Mouse (Mus musculus) hindlimb bud, embryonic 11.5 days (tissue): ENCODE measurements around the gene Lgals1.

Experiments used
- DNase-seq: peaks from one replicate; pipeline ENCODE4 v3.0.0-alpha.2; 2012; ENCODE audit warnings: low read depth, low spot score; ENCODE audit errors: extremely low spot score

Gene Lgals1

GRCm38 (mm10) chr15:78936403-78936802, 9.9 kb downstream of the Lgals1 start:
- no peak for DNase-seq

- no peak for DNase-seq
Measured at GRCm38 (mm10) chr15:78937311-78937710, 10.8 kb downstream of the Lgals1 start.

- no peak for DNase-seq
Measured at GRCm38 (mm10) chr15:78937963-78938362, 11.4 kb downstream of the Lgals1 start.

- no peak for DNase-seq
Measured at GRCm38 (mm10) chr15:78940325-78940724, 13.8 kb downstream of the Lgals1 start.

- DNase-seq = no peak
Measured at GRCm38 (mm10) chr15:78942663-78943062, 16.1 kb downstream of the Lgals1 start.

GRCm38 (mm10) chr15:78946232-78946631, 19.7 kb downstream of the Lgals1 start:
- DNase-seq = no peak

GRCm38 (mm10) chr15:78947657-78948056, 21.1 kb downstream of the Lgals1 start, which contains the start of gene Triobp:
Triobp (plus strand) TSS chr15:78947724.
- DNase-seq = no peak

- DNase-seq = no peak
Measured at GRCm38 (mm10) chr15:78948152-78948725, 21.7 kb downstream of the Lgals1 start.

- no peak for DNase-seq
Measured at GRCm38 (mm10) chr15:78948883-78949282, 22.4 kb downstream of the Lgals1 start.

GRCm38 (mm10) chr15:78955663-78956062, 29.1 kb downstream of the Lgals1 start:
- DNase-seq = no peak

- DNase-seq = no peak
Measured at GRCm38 (mm10) chr15:78956351-78956750, 29.8 kb downstream of the Lgals1 start.

- DNase-seq = no peak
Measured at GRCm38 (mm10) chr15:78957021-78957420, 30.5 kb downstream of the Lgals1 start.

- DNase-seq = no peak
Measured at GRCm38 (mm10) chr15:78959537-78959936, 33.0 kb downstream of the Lgals1 start.

GRCm38 (mm10) chr15:78960088-78960487, 33.6 kb downstream of the Lgals1 start:
- no peak for DNase-seq

- DNase-seq = no peak
Measured at GRCm38 (mm10) chr15:78962885-78963284, 36.4 kb downstream of the Lgals1 start.

GRCm38 (mm10) chr15:78971626-78972025, 45.1 kb downstream of the Lgals1 start:
- DNase-seq = no peak

- DNase-seq = no peak
Measured at GRCm38 (mm10) chr15:78973950-78974349, 47.4 kb downstream of the Lgals1 start.

- no peak for DNase-seq
Measured at GRCm38 (mm10) chr15:78977676-78978159, 51.2 kb downstream of the Lgals1 start.

GRCm38 (mm10) chr15:78978875-78979274, 52.4 kb downstream of the Lgals1 start:
- no peak for DNase-seq
